Comparison of ENCODE assay signal across 22 mouse cellular contexts in genomic region chr19:25055559-25055958, GRCm38 (mm10). TPM values are rescaled to one million over a fixed set of nuclear protein-coding genes. Genes with fewer than 3 reads are reported as not detected.
A peak's percentile ranks its signal among the peaks of the same experiment; 100 is the strongest.
DNase-seq lines count a peak whose midpoint lies in the region; ATAC-seq and TF ChIP-seq lines count a peak whose summit lies in the region.
"Had no signal": no experiment of that assay in that cellular context is flagged by ENCODE, and none has a peak within 500 bp of the region (broad histone marks: within the 10 kb centered on the region; RNA-seq: fewer than 3 reads in every experiment).

No protein-coding gene starts in this region.

- peaks cover 6% of the 10 kb centered on the region for H3K36me3 ChIP-seq in liver, embryonic 12.5 days
- peaks cover 12 to 41% of the 10 kb centered on the region in 2 experiments for H3K36me3 ChIP-seq in CH12.LX (replicated peaks in 1 of 2; ENCODE audit: control insufficient read depth in 1 of 2, insufficient read depth in 1 of 2, low read length in 1 of 2)
- H3K36me3 ChIP-seq: embryonic facial prominence, embryonic 10.5 days; heart, embryonic 13.5 days; hindbrain, embryonic 12.5 days had no signal

- TF ChIP-seq POLR2A in CH12.LX (IDR thresholded peaks at IDR 0.05; ENCODE audit: low read depth, low read length) = no peak

- in situ Hi-C loops in CH12.LX (cut with MboI; ENCODE audit: low pct_ligation_motif_present, low pct_unique_long_range_greater_than_20kb, low sequenced_read_pairs) = no loop called here

- no peaks in the 10 kb centered on the region for H3K27me3 ChIP-seq in liver, embryonic 12.5 days (replicated peaks)
- H3K27me3 ChIP-seq in CH12.LX (replicated peaks) = no peaks in the 10 kb centered on the region
- H3K27me3 ChIP-seq: forebrain, embryonic 13.5 days had no signal

- intact Hi-C loops in left cerebral cortex, postnatal 36 days (cut with DNase I) = no loop called here

- H3K4me2 ChIP-seq in liver, embryonic 12.5 days = peak overlapping the region; percentile 17; the same call in 1 of the 2 replicates
- H3K4me2 ChIP-seq in CH12.LX (ENCODE audit: insufficient read depth, low read depth, poor library complexity, severe bottlenecking) = peak overlapping the region; percentile 55; the same call in 1 of the 2 replicates
- H3K4me2 ChIP-seq: forebrain, embryonic 13.5 days; heart, embryonic 13.5 days; hindbrain, embryonic 12.5 days had no signal

- H3K9me3 ChIP-seq in liver, embryonic 12.5 days (replicated peaks) = no peaks in the 10 kb centered on the region
- H3K9me3 ChIP-seq in CH12.LX (replicated peaks; ENCODE audit: low read length) = no peaks in the 10 kb centered on the region
- H3K9me3 ChIP-seq: embryonic facial prominence, embryonic 10.5 days; forebrain, embryonic 13.5 days; heart, embryonic 13.5 days; hindbrain, embryonic 12.5 days had no signal

- DNase-seq in liver (no peak), CH12.LX (ENCODE audit: extremely low read depth) (no peak)
- peak; percentile 73 for DNase-seq in CD4-positive helper T cell, adult 2 months (ENCODE audit: low read depth, low spot score)
- DNase-seq in right cerebral cortex, adult 2 months (ENCODE audit: low spot score in 2 of 2) = no peak
- no peak for DNase-seq in left cerebral cortex, postnatal 36 days (ENCODE audit: low spot score in 2 of 2)
- DNase-seq: adrenal gland, adult 2 months; adrenal gland, postnatal 25 days; cerebellum, adult 18-20 months; cerebellum, postnatal 10 days; forebrain, postnatal 0 days; gastrocnemius, adult 2 months; gastrocnemius, postnatal 36 days; heart, adult 11 months; heart, postnatal 36 days had no signal

- TF ChIP-seq CTCF in CH12.LX (conservative IDR thresholded peaks at IDR 0.05 in 1 of 2, IDR thresholded peaks at IDR 0.05 in 1 of 2; ENCODE audit: low read depth in 2 of 2, low read length in 2 of 2) = no peak

- no peak for TF ChIP-seq RAD21 in CH12.LX (IDR thresholded peaks at IDR 0.05; ENCODE audit: low read depth, low read length)

- peaks cover 34% of the 10 kb centered on the region for H3K4me1 ChIP-seq in liver, embryonic 12.5 days
- H3K4me1 ChIP-seq in CH12.LX (ENCODE audit: control insufficient read depth in 1 of 2, insufficient read depth in 2 of 2) = peaks cover 25 to 74% of the 10 kb centered on the region in 2 experiments
- H3K4me1 ChIP-seq: hindbrain, embryonic 12.5 days had no signal

- ATAC-seq in liver, embryonic 12.5 days = no peak
- peak; percentile 18 for ATAC-seq in inflammation-experienced regulatory T-cells, adult 6 months
- ATAC-seq in frontal cortex, adult (ENCODE audit: low TSS enrichment) = no peak
- ATAC-seq: forebrain, embryonic 13.5 days; forebrain, postnatal 0 days; hindbrain, postnatal 0 days had no signal

- no peak overlapping the region for H3K9ac ChIP-seq in liver, embryonic 12.5 days
- H3K9ac ChIP-seq in CH12.LX (ENCODE audit: insufficient read depth, low read depth) = no peak overlapping the region
- H3K9ac ChIP-seq: forebrain, embryonic 13.5 days; forebrain, postnatal 0 days; heart, embryonic 13.5 days; hindbrain, embryonic 12.5 days had no signal

- H3K27ac ChIP-seq in liver, embryonic 12.5 days = 0 out of 2 replicates have a peak overlapping the region, but pooled peaks have one; percentile 52
- H3K27ac ChIP-seq in CH12.LX (ENCODE audit: insufficient read depth, low read depth) = 0 out of 2 replicates have a peak overlapping the region, but pooled peaks have one; percentile 0
- H3K27ac ChIP-seq: embryonic facial prominence, embryonic 10.5 days; forebrain, embryonic 13.5 days; gastrocnemius, adult 2 months; heart, embryonic 13.5 days; hindbrain, embryonic 12.5 days; hindbrain, postnatal 0 days had no signal

- TF ChIP-seq EP300 in CH12.LX (IDR thresholded peaks at IDR 0.05; ENCODE audit: low read length) = no peak

- H3K4me3 ChIP-seq in liver, embryonic 12.5 days = no peak overlapping the region
- H3K4me3 ChIP-seq in CH12.LX (replicated peaks in 1 of 3; ENCODE audit: low read depth in 2 of 3, low read length in 2 of 3, poor library complexity in 1 of 3) = no peak overlapping the region
- H3K4me3 ChIP-seq: embryonic facial prominence, embryonic 10.5 days; forebrain, embryonic 13.5 days; gastrocnemius, adult 2 months; heart, embryonic 13.5 days; hindbrain, embryonic 12.5 days had no signal

- dilution Hi-C loops in CH12.LX (cut with MboI; ENCODE audit: extremely low pct_ligation_motif_present, extremely low pct_unique_long_range_greater_than_20kb, low sequenced_read_pairs) = no loop called here

- WGBS in liver, embryonic 12.5 days (ENCODE audit: insufficient replicate concordance) = 83% methylated on average over 7 of the region's 7 CpGs

- peaks cover 73% of the 10 kb centered on the region for H3K79me2 ChIP-seq in CH12.LX (replicated peaks; ENCODE audit: control insufficient read depth, extremely low read depth, insufficient read depth, poor library complexity, severe bottlenecking)

TF ChIP-seq in CH12.LX, 34 proteins besides CTCF, POLR2A, EP300 and RAD21:
- TF ChIP-seq ZC3H11A (IDR thresholded peaks at IDR 0.05; ENCODE audit: low read depth, low read length) (no peak), MAX (IDR thresholded peaks at IDR 0.05; ENCODE audit: low read length) (no peak), E2F4 (IDR thresholded peaks at IDR 0.05; ENCODE audit: insufficient replicate concordance, low read depth, low read length) (no peak), ZNF384 (IDR thresholded peaks at IDR 0.05; ENCODE audit: low read depth, low read length) (no peak), NELFE (IDR thresholded peaks at IDR 0.05; ENCODE audit: low read depth, low read length) (no peak), MAFK (IDR thresholded peaks at IDR 0.05; ENCODE audit: insufficient replicate concordance, low read length) (no peak), BHLHE40 (IDR thresholded peaks at IDR 0.05; ENCODE audit: low read depth, low read length) (no peak), TBP (conservative IDR thresholded peaks at IDR 0.05; ENCODE audit: low read depth, low read length) (no peak), POLR2AphosphoS2 (IDR thresholded peaks at IDR 0.05; ENCODE audit: low read depth, low read length) (no peak), SIN3A (IDR thresholded peaks at IDR 0.05; ENCODE audit: low read length) (no peak), IRF4 (IDR thresholded peaks at IDR 0.05; ENCODE audit: low read depth, low read length) (no peak), UBTF (IDR thresholded peaks at IDR 0.05; ENCODE audit: low read depth, low read length) (no peak), RCOR1 (conservative IDR thresholded peaks at IDR 0.05; ENCODE audit: low read depth, low read length) (no peak), PAX5 (IDR thresholded peaks at IDR 0.05; ENCODE audit: low read length) (no peak), SMC3 (IDR thresholded peaks at IDR 0.05; ENCODE audit: low read depth, low read length) (no peak), ZKSCAN1 (IDR thresholded peaks at IDR 0.05; ENCODE audit: borderline replicate concordance, low read depth, low read length) (no peak), USF1 (IDR thresholded peaks at IDR 0.05; ENCODE audit: low read depth, low read length) (no peak), TCF12 (IDR thresholded peaks at IDR 0.05; ENCODE audit: low read depth, low read length) (no peak), ETS1 (conservative IDR thresholded peaks at IDR 0.05; ENCODE audit: low read depth, low read length) (no peak)

RNA-seq across cellular contexts. Expression of gene Dock8, which starts 56.2 kb away (rescaled TPM):
- 10.6 and 11.0 TPM in 2 replicates for polyA plus RNA-seq in liver, embryonic 12.5 days (2016; fragmentation: Nextera tagmentation; extraction: Ambion mirVana)
- total RNA-seq in CH12.LX (2012; rRNA removed) = 22.4 and 26.4 TPM in 2 replicates
- total RNA-seq in CH12.LX (2014; rRNA removed) = 9.8 and 13.6 TPM in 2 replicates
- polyA plus RNA-seq in CH12.LX (2012; ENCODE audit: insufficient read length, low read depth) = 33.9 and 37.5 TPM in 2 replicates
- polyA plus RNA-seq in inflammation-experienced regulatory T-cells, adult 6 months (2017; shearing (Covaris generic)) = 100 to 1,000 TPM in 1 of 3 experiments, 10 to 100 TPM in 2; 86.4 to 117 (median 93.6) TPM
- 1 to 10 TPM; 2.3 to 4.6 TPM for total RNA-seq in left cerebral cortex, postnatal 36 days (2021)
